Mouse (Mus musculus) erythroid progenitor cell, adult 5-6 weeks (primary cell): ENCODE measurements at regions not wholly inside any gene's neighbourhood (a gene's known extent, or its start where the extent isn't known, plus 50 kb on each side); places are given as distances from the start of the nearest gene placed in this dataset.
"Not testable (repeated sequence)": the region's sequence is repeated elsewhere in the genome, so short reads cannot be mapped to it uniquely, and the experiment has no call there.

Experiments used
- ATAC-seq: replicated peaks from 2 replicates; pipeline ENCODE4 v1.8.0; 2016; ENCODE audit warnings: moderate number of reproducible peaks, mild to moderate bottlenecking, moderate TSS enrichment, inconsistent platforms; ENCODE audit not compliant: poor library complexity, low FRiP score, severe bottlenecking

DNA sequence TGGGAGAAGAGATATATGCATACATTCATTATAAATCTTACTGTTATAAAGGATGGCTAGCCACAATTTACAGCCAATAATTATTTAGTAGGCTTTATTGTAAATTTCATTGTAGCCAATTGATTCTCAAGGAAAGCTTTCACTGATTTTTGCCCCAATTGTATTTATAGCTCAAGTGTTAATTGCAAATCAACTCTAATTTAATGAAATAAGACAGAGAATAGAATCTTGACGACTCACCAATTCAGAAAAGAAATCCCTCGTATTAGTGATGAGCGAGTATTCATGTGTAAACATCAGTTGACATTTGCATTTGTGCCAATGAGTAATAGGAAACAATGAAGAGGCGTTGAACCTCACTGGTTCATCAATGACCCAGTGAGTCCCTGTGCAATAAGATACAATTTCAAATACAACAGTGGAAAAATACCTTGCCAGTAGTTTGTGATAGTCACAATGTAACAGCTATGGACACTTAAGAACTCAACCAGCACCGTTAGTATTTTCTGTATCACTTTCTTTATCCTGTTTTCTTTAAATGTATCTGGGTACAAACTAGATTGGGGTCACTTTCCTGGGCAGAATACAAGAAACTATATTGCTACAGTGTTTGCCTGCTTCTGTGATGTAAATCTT lies 124.6 kb upstream of the Cpsf6 start:
- no peak for ATAC-seq

DNA sequence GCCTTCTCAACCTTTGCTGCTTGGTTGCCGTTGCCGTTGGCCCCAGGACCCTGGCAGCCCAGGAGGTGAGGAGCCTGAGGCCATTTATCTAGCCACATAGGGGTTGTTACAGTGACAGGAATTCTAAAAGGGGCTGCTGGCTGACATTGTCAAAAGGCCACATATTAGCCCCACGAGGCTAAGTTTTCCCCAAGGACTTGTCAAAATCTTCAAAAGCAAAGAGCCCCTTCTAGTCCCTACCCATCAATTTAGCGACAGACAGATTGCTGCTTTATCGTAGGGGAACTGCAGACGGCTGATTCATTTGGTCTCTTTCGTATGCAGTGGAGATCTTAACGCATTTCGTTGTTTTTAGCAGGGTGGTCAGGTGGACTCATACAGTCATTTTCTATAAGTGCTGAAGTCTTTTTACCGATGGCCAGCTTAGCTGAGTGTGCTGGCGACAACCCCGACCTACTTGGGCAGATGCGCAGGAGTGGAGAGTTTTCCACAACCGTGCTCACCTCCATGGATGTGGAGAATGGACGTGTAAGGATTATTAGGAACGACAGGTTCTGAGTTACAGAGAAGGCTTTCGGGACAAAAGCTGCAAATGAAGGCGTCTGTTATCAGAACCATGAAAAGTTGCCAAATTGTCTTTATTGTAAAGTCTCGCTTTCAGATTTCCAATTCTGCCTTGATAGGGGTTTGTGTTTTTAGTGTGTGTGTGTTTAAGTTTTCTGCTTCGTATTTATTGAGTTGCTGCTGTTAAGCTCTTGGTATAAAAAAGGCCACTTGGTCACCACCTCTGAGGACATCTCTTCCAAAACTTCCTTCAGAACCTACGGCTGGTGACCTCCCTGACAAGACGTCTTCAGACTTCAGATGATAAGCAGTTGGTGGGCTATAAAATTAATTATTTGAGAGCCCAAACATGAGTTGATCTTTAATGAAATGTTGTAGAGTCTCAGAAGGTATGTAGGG lies 123.7 kb upstream of the Cpsf6 start:
- no peak for ATAC-seq

DNA sequence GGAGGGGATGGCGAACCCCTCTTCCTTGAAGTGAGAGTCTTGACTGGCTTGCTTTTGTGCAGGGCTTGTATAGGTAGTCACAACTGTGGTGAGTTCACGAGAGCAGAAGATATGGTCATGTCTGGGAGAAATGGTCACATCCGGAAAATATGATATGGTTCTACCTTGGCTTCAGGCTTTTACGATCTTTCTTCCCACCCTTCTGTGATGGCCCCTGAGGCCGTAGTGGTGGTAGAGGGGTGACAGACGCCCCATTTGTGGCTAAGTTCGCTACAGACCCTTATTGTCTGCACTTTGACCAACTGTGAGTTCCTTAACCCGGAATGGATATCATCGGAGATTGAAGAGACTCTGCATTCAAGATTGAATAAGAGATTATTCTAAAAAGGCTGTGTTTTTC lies 122.9 kb upstream of the Cpsf6 start:
- ATAC-seq, result no peak

DNA sequence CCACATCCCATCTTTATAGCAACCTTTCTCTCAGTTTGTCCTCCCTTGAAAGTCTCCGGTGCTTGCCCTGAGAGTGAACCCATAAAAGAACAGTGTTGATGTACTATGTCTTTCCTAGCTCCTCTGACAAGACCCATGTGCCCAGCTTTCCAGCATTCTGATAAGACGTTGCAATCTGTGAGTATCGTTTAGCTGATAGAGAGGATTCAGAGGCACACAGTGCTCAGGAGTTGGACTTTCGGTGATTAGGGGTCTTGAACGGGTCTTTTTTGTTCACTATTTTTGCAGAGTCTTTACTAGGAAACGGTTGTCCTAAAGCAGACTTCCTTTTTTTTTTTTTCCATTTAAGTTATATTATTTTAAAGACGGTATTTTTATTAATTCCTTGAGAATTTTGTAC lies 122.3 kb upstream of the Cpsf6 start:
- no peak for ATAC-seq

DNA sequence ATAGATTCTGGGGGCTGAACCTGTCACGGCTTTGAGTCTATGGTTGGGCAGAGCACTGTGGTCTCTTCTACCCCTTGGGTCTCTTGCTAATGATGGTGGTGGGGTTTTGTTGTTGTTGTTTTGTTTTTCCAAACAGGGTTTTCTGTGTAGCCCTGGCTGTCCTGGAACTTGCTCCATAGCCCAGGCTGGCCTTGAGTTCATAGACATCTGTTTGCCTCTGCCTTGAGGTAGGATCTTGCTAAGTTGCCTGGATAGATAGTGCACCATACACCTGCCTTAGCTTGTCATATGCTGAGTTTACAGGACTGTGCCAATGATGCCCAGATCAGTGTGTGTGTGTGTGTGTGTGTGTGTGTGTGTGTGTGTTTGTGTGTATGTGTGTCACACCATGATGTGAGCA lies 121.6 kb upstream of the Cpsf6 start:
- ATAC-seq, result no peak

DNA sequence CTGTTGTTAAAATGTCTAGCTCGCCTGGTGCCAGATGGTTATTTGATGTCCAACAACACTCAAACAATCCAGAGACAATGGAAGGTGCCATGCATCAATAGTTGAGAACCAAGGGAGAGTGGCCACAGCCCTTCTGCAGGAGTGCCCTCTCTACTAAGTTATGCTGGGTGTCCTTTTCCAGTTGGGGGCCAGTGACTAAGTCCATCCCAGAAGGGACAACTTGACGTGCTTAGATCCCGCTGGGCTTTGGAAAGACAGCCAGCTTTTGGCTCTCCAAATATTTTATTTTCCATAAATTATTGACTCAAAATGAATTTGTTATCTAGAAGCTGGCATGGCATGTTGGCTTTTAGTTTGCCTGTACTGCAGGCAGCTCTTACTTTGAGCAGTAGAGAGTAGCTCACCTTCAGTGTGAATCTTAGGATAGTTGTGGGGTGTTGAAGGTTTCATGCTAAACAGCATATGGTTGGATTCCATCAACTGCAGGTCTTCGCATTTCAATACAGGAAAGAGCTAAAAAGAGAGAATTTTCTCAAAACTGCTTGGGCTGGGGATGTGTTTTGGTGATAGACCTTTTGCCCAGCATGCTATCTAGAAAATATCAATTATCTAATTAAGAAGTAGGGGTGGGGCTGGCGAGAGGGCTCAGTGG lies 120.8 kb upstream of the Cpsf6 start:
- no peak for ATAC-seq

DNA sequence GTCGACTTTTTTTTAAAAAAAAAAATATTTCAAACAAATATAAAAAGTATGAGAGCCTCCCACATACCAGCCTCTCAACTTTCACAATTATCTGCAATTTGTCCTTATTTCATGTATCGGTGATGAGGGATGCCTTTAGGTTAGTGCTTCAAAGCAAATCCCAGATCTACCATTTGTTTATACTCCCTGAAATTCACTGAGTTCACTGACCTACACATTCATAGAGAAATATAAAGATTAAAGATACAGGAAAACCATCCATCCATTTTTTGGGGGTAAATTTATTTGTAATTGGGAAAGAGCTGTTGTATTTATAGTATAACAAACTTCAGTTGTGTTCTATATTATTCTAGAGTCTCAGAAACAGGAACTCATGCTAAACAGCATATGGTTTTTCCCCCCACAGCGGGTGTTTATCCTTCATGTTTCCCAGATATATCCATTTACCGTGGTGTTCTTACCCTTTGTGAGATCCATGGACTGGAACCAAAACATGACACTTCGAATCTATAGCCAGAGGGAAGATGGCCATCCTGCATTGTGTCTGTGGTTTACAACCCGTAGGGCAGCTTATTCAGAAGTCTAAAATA lies 120.1 kb upstream of the Cpsf6 start:
- no peak for ATAC-seq

DNA sequence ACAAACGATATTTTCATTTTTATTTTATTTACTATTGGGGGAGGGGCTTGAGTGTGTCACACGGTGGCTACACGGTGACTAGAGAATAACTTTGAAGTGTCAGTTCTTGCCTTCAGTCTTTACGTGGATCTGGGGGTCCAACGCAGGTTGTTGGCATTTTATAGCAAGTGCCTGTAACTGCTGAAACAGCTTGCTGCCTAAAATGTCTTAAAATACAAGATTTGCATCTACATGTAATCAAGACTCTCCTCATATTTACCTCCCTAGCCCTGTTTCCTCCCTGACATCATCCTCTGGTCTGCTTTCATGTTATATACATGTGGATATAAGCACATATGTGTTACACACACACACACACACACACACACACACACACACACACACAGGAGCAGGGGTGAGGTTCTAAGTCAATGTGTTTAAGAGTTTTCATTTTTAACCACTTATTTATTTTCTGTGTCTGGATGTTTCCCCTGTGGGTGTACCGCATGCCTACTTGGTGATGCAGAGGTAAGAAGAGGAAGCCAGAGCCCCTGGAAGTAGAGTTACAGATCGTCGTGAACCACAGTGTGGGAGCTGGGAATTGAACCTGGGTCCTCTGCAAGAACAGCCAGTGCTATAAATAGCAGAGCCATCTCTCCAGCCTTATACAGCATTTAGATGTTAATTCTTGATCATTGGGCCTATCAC lies 119.5 kb upstream of the Cpsf6 start:
- no peak for ATAC-seq

DNA sequence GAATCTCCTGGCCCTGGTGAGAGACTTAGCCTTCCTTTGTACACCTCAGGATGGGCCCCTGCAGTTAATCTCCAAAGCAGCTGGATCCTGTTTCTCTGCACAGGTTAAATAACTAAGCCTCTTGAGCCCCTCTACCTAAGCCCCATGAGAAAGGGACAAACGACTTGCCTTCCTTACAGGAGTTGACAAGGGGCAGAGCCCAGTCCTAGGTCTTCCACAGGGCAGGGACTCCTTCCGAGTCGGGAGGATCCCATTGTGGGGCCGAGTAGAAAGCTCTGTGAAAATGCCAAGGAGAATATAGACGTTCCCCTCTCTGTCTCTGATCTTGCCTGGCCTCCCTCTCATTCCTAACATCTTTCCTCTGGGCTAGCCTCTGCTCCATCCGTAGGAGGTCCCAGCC lies 118.7 kb upstream of the Cpsf6 start:
- ATAC-seq, result no peak

DNA sequence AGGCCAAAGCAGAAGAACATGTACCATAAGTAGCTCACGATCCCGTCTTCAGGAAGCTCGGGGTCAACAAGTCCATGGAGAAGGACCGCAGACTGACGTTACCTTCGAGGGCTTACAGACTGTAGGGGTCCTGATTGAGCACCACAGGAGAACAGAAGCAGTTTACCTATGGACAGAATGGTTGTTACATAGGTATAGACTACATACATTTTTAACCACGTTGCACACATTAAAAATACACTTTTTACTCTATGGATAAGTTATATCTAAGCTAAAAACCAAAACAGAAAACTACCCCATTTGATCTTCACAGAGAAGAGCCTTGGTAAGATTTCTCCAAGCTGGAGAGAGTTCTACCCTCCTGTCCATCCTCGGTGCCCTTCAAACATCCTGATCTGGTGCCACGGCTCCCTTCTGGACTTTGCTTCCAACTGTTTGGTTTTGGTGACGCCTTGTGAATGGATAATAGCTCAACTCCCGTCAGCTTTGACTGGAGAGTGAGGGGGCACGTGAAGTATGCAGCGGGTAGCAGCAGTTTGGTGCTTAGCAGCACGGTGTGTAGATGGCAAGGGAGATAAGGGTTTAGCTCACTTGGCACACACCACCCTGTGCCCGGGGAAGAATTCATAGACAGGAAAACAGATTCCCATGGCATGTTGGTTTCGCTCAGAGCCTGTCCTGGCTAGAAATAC lies 117.9 kb upstream of the Cpsf6 start:
- ATAC-seq, result no peak

DNA sequence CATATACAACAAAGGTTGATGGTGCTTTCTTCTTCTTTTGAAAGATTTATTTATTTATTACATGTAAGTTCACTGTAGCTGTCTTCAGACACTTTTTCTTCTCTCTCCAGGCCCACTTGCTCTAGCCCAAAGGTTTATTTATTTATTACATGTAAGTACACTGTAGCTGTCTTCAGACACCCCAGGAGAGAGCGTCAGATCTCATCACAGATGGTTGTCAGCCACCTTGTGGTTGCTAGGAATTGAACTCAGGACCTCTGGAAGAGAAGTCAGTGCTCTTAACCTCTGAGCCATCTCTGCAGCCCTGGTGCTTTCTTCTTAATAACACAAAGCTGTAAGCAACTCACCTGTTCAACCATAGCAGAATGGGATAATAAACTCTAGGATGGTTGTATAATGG lies 117.3 kb upstream of the Cpsf6 start:
- ATAC-seq, result not testable (repeated sequence)

DNA sequence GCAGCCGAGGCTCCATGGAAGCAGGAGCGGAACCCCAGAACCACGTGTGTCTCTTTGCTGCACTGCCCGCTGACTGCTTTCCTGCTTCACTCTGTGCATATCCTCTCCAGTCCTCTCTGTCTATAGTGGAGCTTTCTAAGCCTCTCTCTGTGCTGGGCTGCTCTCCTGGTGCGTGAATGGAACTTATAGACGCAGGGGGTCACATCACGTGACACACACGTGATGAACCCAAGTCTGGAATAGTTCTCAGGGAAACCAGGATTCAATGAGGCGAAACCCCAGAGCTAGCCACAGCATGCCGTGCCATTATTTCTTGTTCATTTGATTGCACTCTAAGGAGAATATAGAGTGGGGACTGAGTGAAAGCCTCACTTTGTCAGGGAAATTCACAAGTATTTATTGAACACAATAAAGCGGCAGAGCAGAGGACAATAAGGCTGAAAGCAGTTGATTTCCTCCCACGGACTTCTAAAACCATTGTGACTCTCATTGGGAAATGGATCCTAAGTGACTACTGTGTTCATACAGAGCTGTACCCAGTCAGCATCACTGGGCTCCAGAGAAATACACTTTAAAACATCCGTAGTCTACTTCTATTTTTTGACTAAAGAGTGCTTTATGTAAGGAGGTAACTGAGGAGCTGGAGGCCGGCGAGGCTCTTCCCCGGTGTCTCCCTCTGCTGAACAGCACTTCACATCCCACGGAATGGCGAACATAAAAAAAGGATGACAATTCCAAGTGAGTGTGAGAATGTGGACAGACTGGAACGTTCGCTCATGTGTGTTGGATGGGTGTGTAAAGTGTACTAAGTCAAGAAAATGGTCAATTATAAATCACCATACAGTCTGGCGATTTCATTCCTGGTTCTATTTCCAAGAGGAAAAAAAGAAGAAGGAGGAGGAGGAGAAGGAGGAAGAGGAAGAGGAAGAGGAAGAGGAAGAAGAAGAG lies 116.5 kb upstream of the Cpsf6 start:
- no peak for ATAC-seq

DNA sequence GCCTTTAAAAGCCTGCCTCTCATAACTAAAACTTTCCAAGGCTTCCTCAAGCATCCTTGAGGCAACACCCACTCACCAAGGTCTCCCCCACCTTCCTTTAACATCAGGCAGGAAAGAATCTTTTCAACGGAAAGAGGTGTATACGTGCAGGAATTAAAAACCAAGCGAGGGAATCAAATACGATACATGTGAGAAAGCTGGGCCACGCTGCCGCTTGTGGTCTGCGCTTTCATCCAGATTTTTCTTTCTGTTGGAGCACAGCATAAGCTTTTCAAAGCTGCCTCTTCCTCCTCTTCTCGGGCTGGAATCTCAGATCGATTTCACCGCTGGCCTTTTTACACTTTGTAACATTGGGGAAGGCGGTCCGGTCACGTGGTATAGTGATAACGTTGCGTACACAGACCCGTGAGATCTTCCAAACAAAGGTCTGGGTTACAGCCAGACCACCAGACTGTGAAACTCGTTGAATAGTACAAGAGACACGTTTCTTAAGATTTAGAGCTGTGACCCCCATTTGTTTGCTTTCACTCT lies 114.4 kb upstream of the Cpsf6 start:
- ATAC-seq, result no peak

DNA sequence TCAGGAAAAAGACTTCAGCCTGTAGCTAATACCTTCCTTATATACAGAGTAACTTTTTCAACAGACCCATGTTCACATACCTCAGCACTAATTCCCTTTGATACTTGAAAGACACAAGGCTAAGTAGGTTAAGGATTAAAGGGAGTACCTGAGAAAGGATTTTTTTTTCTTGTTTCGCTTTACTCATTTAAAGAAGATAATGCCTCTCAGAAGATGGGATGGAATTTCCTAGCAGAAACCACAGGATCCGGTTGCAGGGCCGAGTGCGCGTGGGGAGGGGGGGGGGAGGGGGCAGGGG lies 114.0 kb upstream of the Cpsf6 start:
- ATAC-seq, result no peak

DNA sequence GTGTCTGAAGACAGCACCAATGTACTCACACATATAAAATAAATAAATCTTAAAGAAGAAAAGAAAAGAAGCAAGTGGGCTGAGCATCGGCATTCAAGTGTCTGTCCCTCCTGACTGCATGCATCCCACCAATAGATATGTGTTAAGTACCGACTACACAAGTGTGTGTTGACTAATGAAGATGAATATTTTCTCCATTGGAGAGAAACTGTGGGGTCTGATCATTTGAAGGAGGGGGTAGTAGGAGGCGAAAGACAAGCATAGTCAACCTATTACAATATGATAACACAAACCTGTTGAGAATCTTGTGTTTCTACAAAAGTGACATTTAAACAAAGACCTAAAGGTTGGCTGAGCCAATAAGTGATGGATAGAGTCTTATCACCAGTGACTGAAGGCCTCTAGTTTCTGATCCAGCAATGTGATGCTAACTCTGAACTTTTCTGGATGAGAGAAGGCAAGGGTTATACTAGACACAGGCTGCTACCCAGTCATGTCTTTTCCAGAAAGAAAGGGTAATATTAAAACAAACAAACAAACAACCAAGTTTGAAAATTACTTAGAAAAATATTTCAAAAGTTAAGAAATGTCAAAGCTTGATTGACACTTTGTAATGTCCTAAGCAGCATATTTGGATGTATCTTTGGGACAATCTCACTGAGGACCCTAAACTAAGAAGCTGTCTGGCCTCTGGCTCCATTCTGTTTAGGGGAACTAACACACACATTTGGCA lies 113.4 kb upstream of the Cpsf6 start:
- ATAC-seq, result no peak

DNA sequence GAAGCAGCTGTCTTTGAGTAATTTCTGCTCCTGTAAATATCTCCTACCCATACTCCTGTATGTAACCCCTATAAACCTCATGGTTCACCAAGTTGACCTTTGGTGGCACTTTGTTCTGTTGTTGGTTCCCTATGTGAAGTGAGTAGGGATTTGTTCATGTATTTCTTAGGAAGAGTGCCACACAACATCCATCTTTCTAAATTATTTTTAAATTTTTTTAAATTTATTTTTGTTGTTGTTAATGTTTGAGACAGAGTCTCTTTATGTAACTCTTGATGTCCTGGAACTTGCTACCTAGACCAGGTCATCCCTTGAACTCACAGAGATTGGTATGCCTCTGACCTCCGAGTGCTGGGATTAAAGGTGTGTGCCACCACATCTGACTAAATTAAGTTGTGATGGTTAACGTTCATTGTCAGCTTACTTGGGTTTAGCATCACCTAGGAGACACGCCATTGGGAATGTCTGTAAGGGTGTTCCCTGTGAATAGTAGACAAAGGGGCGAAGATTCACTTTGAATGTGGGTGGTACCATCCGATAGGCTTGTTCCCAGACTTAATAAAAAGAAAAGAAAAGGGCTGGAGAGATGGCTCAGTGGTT lies 112.7 kb upstream of the Cpsf6 start:
- ATAC-seq, result no peak

DNA sequence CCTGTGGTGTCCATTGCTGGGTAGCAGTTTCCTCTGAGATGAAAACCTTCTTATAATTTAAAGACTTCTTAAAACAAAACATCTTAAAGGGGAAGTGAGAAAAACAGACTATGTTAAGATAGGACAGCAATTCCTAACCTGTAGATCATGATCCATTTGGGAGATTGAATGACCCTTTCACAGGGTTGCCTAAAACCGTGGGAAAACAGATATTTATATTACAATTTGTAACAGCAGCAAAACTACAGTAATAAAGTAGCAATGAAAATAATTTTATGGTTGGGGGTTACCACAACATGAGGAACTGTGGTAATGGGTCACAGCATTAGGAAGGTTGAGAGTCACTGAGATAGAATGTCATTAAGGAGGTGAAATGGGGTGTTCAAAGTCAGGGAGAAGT lies 111.9 kb upstream of the Cpsf6 start:
- no peak for ATAC-seq
